Mouse (Mus musculus) ES-Bruce4 (cell line): Measurements from ENCODE around the gene Clic5.

Experiments used
- CTCF ChIP-seq: IDR thresholded peaks from one replicate; pipeline ENCODE4 v1.8.1; 2011; ENCODE audit warnings: low read depth, low read length
- EP300 ChIP-seq: IDR thresholded peaks from 2 replicates; pipeline ENCODE4 v1.6.1; 2011; ENCODE audit warnings: low read depth, low read length; ENCODE audit not compliant: insufficient read depth
- POLR2A ChIP-seq: IDR thresholded peaks from one replicate; pipeline ENCODE4 v1.8.1; 2011; ENCODE audit warnings: low read length; ENCODE audit not compliant: insufficient read depth

GRCm38 (mm10) chr17:44189696-44190095 lies 1.3 kb downstream of the Clic5 start:
- TF ChIP-seq EP300, result no peak
- no peak for TF ChIP-seq POLR2A
- no peak for TF ChIP-seq CTCF
